In the genomic region with DNA sequence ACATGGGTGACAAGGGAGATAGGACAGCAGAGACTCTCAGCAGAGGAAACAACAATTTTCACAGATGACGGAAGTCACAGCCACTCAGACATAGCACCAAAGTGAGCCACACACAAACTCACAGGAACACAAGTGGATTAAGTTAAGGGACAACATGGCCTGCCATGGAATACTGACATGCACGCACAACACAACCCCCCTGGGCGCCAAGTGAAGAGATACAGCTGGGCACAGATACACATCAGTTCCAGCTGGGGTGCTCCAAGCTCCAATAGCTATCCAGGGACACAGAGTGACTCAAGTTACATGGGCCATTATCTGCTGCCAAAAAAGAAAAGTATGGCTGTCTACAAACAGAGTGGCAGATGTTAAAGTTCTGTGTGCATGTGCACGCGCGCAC, we compare ENCODE assay signal across 9 mouse cellular contexts. TPM values are rescaled to one million over a fixed set of nuclear protein-coding genes. Genes with fewer than 3 reads are reported as not detected.
DNase-seq lines count a peak whose midpoint lies in the region; ATAC-seq and TF ChIP-seq lines count a peak whose summit lies in the region.
"Had no signal": no experiment of that assay in that cellular context is flagged by ENCODE, and none has a peak within 500 bp of the region (broad histone marks: within the 10 kb centered on the region; RNA-seq: fewer than 3 reads in every experiment).

No protein-coding gene starts in this region.

- H3K9me3 ChIP-seq in liver, postnatal 0 days (ENCODE audit: low read length) = no peaks in the 10 kb centered on the region
- H3K9me3 ChIP-seq in stomach, embryonic 16.5 days (replicated peaks; ENCODE audit: control insufficient read depth, low read length) = no peaks in the 10 kb centered on the region

- H3K36me3 ChIP-seq in testis, adult 2 months (ENCODE audit: control insufficient read depth, insufficient read depth, low read length) = no peaks in the 10 kb centered on the region
- no peaks in the 10 kb centered on the region for H3K36me3 ChIP-seq in liver, postnatal 0 days (replicated peaks; ENCODE audit: insufficient read depth, low read length)
- no peaks in the 10 kb centered on the region for H3K36me3 ChIP-seq in stomach, embryonic 16.5 days (ENCODE audit: control insufficient read depth, insufficient read depth, low read length)

- 85% methylated on average over 6 of the region's 6 CpGs for WGBS in liver, postnatal 0 days (ENCODE audit: insufficient replicate concordance)
- WGBS in stomach, embryonic 16.5 days = 67% methylated on average over 6 of the region's 6 CpGs

- peaks cover 14% of the 10 kb centered on the region for H3K4me1 ChIP-seq in testis, adult 2 months (ENCODE audit: control insufficient read depth, insufficient read depth, low read length)
- peaks cover 22% of the 10 kb centered on the region for H3K4me1 ChIP-seq in liver, postnatal 0 days (ENCODE audit: insufficient read depth)
- H3K4me1 ChIP-seq in stomach, embryonic 16.5 days (ENCODE audit: control insufficient read depth, insufficient read depth, low read length) = peaks cover 38% of the 10 kb centered on the region

- peak; percentile 35 for DNase-seq in cerebellum, adult 11-12 months
- DNase-seq in cerebellum, adult 9-11 months = no peak
- DNase-seq in testis, postnatal 14 days (ENCODE audit: low spot score) = no peak
- no peak for DNase-seq in liver, postnatal 0 days
- DNase-seq in right cerebral cortex, postnatal 14 days = no peak

- no peak for TF ChIP-seq CTCF in testis, adult 2 months (IDR thresholded peaks at IDR 0.05; ENCODE audit: control insufficient read depth, insufficient read depth, insufficient replicate concordance, low read depth, low read length)
- TF ChIP-seq CTCF in liver, postnatal 0 days (IDR thresholded peaks at IDR 0.05; ENCODE audit: low read depth) = no peak

- no peak overlapping the region; the same call in 1 of the 2 replicates for H3K9ac ChIP-seq in liver, postnatal 0 days (replicated peaks)
- H3K9ac ChIP-seq in stomach, embryonic 16.5 days (ENCODE audit: low read length) = peak overlapping the region; percentile 79

- TF ChIP-seq EP300 in liver, postnatal 0 days (IDR thresholded peaks at IDR 0.05; ENCODE audit: low read depth) = no peak

- H3K4me2 ChIP-seq in liver, postnatal 0 days (ENCODE audit: low read depth, low read length) = peak overlapping the region; percentile 89; the same call in 1 of the 2 replicates
- H3K4me2 ChIP-seq in stomach, embryonic 16.5 days (ENCODE audit: low read depth, low read length) = peak overlapping the region; percentile 86

- H3K4me3 ChIP-seq in testis, adult 2 months (ENCODE audit: control insufficient read depth, low read depth, low read length) = peak overlapping the region; percentile 67
- peak overlapping the region; percentile 53; the same call in 1 of the 2 replicates for H3K4me3 ChIP-seq in liver, postnatal 0 days (ENCODE audit: low read depth, low read length)
- peak overlapping the region; percentile 63 for H3K4me3 ChIP-seq in stomach, embryonic 16.5 days (replicated peaks; ENCODE audit: low read length)

- ATAC-seq in liver, postnatal 0 days = no peak
- no peak for ATAC-seq in stomach, embryonic 16.5 days (ENCODE audit: insufficient read depth, low FRiP score)
- ATAC-seq in megakaryocyte progenitor cell, adult 5-6 weeks (replicated peaks; ENCODE audit: poor library complexity) = no peak

- no peaks in the 10 kb centered on the region for H3K27me3 ChIP-seq in testis, adult 2 months (ENCODE audit: control insufficient read depth, insufficient read depth, low read length)
- H3K27me3 ChIP-seq in liver, postnatal 0 days (ENCODE audit: insufficient read depth, low read length) = 0 out of 2 replicates have a peak, but pooled peaks cover 7% of the 10 kb centered on the region
- no peaks in the 10 kb centered on the region for H3K27me3 ChIP-seq in stomach, embryonic 16.5 days (ENCODE audit: control insufficient read depth, insufficient read depth, low read length)

- no peak for TF ChIP-seq POLR2A in testis, adult 2 months (IDR thresholded peaks at IDR 0.05; ENCODE audit: control insufficient read depth, low read depth, low read length)

- peak overlapping the region; percentile 50 for H3K27ac ChIP-seq in testis, adult 2 months (ENCODE audit: control insufficient read depth, insufficient read depth, low read depth, low read length)
- no peak overlapping the region for H3K27ac ChIP-seq in liver, postnatal 0 days (ENCODE audit: low read depth)
- peak overlapping the region; percentile 95 for H3K27ac ChIP-seq in stomach, embryonic 16.5 days (ENCODE audit: low read length)

RNA-seq across cellular contexts. Expression of gene Ppp1r14a, which starts 0.7 kb away (rescaled TPM):
- polyA plus RNA-seq in testis, adult 2 months (2012; rRNA removed) = 11.3 and 11.9 TPM in 2 replicates
- 5.5 and 5.8 TPM in 2 replicates for polyA plus RNA-seq in liver, postnatal 0 days (2015; fragmentation: Nextera tagmentation; extraction: Ambion mirVana)
- 46.8 and 48.8 TPM in 2 replicates for polyA plus RNA-seq in stomach, embryonic 16.5 days (2015; fragmentation: Nextera tagmentation; extraction: Ambion mirVana)
- not detected in 2 replicates for total RNA-seq in megakaryocyte progenitor cell, adult 5-6 weeks (2015)
- 1.1 TPM in 1 of 2 replicates, not detected in the other for total RNA-seq in megakaryocyte progenitor cell, adult 5-6 weeks (2017)

RNA-seq across cellular contexts. Expression of gene Spint2, which starts 8.1 kb away (rescaled TPM):
- polyA plus RNA-seq in testis, adult 2 months (2012; rRNA removed) = 146 and 160 TPM in 2 replicates
- polyA plus RNA-seq in liver, postnatal 0 days (2015; fragmentation: Nextera tagmentation; extraction: Ambion mirVana) = 84.8 and 94.7 TPM in 2 replicates
- polyA plus RNA-seq in stomach, embryonic 16.5 days (2015; fragmentation: Nextera tagmentation; extraction: Ambion mirVana) = 399 and 413 TPM in 2 replicates
- total RNA-seq in megakaryocyte progenitor cell, adult 5-6 weeks (2015) = 60.8 and 62.8 TPM in 2 replicates
- total RNA-seq in megakaryocyte progenitor cell, adult 5-6 weeks (2017) = 21.2 and 34.1 TPM in 2 replicates

RNA-seq across cellular contexts. Expression of gene Dpf1, which starts 13.9 kb away (rescaled TPM):
- polyA plus RNA-seq in testis, adult 2 months (2012; rRNA removed) = 8.0 and 8.6 TPM in 2 replicates
- 0.63 and 0.69 TPM in 2 replicates for polyA plus RNA-seq in liver, postnatal 0 days (2015; fragmentation: Nextera tagmentation; extraction: Ambion mirVana)
- polyA plus RNA-seq in stomach, embryonic 16.5 days (2015; fragmentation: Nextera tagmentation; extraction: Ambion mirVana) = 5.3 and 5.9 TPM in 2 replicates
- 0.05 and 0.73 TPM in 2 replicates for total RNA-seq in megakaryocyte progenitor cell, adult 5-6 weeks (2015)
- total RNA-seq in megakaryocyte progenitor cell, adult 5-6 weeks (2017) = 0.10 TPM in 1 of 2 replicates, not detected in the other

RNA-seq across cellular contexts. Expression of gene 2200002D01Rik, which starts 41.6 kb away (rescaled TPM):
- 0.15 and 0.29 TPM in 2 replicates for polyA plus RNA-seq in testis, adult 2 months (2012; rRNA removed)
- 1.9 and 3.3 TPM in 2 replicates for polyA plus RNA-seq in liver, postnatal 0 days (2015; fragmentation: Nextera tagmentation; extraction: Ambion mirVana)
- 77.3 and 80.2 TPM in 2 replicates for polyA plus RNA-seq in stomach, embryonic 16.5 days (2015; fragmentation: Nextera tagmentation; extraction: Ambion mirVana)
- total RNA-seq in megakaryocyte progenitor cell, adult 5-6 weeks (2015) = 0.20 TPM in 1 of 2 replicates, not detected in the other
- total RNA-seq in megakaryocyte progenitor cell, adult 5-6 weeks (2017) = 1.4 TPM in 1 of 2 replicates, not detected in the other
- total RNA-seq: left cerebral cortex, postnatal 25 days had no signal

RNA-seq across cellular contexts. Expression of gene Yif1b, which starts 51.7 kb away (rescaled TPM):
- polyA plus RNA-seq in testis, adult 2 months (2012; rRNA removed) = 321 and 371 TPM in 2 replicates
- polyA plus RNA-seq in liver, postnatal 0 days (2015; fragmentation: Nextera tagmentation; extraction: Ambion mirVana) = 45.0 and 46.8 TPM in 2 replicates
- 89.4 and 92.2 TPM in 2 replicates for polyA plus RNA-seq in stomach, embryonic 16.5 days (2015; fragmentation: Nextera tagmentation; extraction: Ambion mirVana)
- total RNA-seq in megakaryocyte progenitor cell, adult 5-6 weeks (2015) = 75.8 and 77.8 TPM in 2 replicates
- 28.2 and 34.1 TPM in 2 replicates for total RNA-seq in megakaryocyte progenitor cell, adult 5-6 weeks (2017)
